Mouse (Mus musculus): ENCODE data around the gene Nolc1. TPM values are rescaled to one million over a fixed set of nuclear protein-coding genes. Genes with fewer than 3 reads are reported as not detected.
A peak's percentile ranks its signal among the peaks of the same experiment; 100 is the strongest.

Nolc1 gene
- polyA plus RNA-seq, 1 experiment from 2014 or later = 56.3 TPM

- Histone ChIP-seq H3K9me3 (ENCODE audit: control insufficient read depth, low read length) (no peaks in the 10 kb centered on the region), H3K4me1 (ENCODE audit: control insufficient read depth, insufficient read depth, low read depth, low read length) (peaks cover 11% of the 10 kb centered on the region), H3K36me3 (ENCODE audit: control insufficient read depth, insufficient read depth, low read length) (no peaks in the 10 kb centered on the region), H3K4me3 (ENCODE audit: low read length) (no peak overlapping the region), H3K27ac (ENCODE audit: low read depth, low read length) (no peak overlapping the region), H3K27me3 (replicated peaks; ENCODE audit: control insufficient read depth, insufficient read depth, low read length) (no peaks in the 10 kb centered on the region), H3K9ac (ENCODE audit: low read depth, low read length) (no peak overlapping the region), H3K4me2 (ENCODE audit: low read length) (no peak overlapping the region)
- 67% methylated on average over 4 of the region's 4 CpGs for WGBS
- no peak for ATAC-seq
Observed at GRCm38 (mm10) chr19:46049129-46049528, 26.5 kb upstream of the Nolc1 start.

GRCm38 (mm10) chr19:46050462-46050861, 25.2 kb upstream of the Nolc1 start:
- Histone ChIP-seq H3K4me1 (ENCODE audit: control insufficient read depth, insufficient read depth, low read depth, low read length) (peaks cover 9% of the 10 kb centered on the region), H3K36me3 (ENCODE audit: control insufficient read depth, insufficient read depth, low read length) (no peaks in the 10 kb centered on the region), H3K9me3 (ENCODE audit: control insufficient read depth, low read length) (no peaks in the 10 kb centered on the region), H3K4me3 (ENCODE audit: low read length) (no peak overlapping the region), H3K4me2 (ENCODE audit: low read length) (no peak overlapping the region), H3K9ac (ENCODE audit: low read depth, low read length) (no peak overlapping the region), H3K27me3 (replicated peaks; ENCODE audit: control insufficient read depth, insufficient read depth, low read length) (no peaks in the 10 kb centered on the region), H3K27ac (ENCODE audit: low read depth, low read length) (no peak overlapping the region)
- ATAC-seq = no peak
- WGBS = 90% methylated on average over 2 of the region's 2 CpGs

GRCm38 (mm10) chr19:46055752-46056387, 19.8 kb upstream of the Nolc1 start:
- H3K9ac ChIP-seq (ENCODE audit: low read depth, low read length) = peak overlapping the region; percentile 53
- H3K27ac ChIP-seq (ENCODE audit: low read depth, low read length) = peak overlapping the region; percentile 70

GRCm38 (mm10) chr19:46056388-46056946, 19.2 kb upstream of the Nolc1 start:
- H3K4me3 ChIP-seq (ENCODE audit: low read length) = peak overlapping the region; percentile 82
- no peaks in the 10 kb centered on the region for H3K27me3 ChIP-seq (replicated peaks; ENCODE audit: control insufficient read depth, insufficient read depth, low read length)
- under 1% methylated on average over 52 of the region's 52 CpGs for WGBS
- peak overlapping the region; percentile 83 for H3K9ac ChIP-seq (ENCODE audit: low read depth, low read length)
- peaks cover 14% of the 10 kb centered on the region for H3K4me1 ChIP-seq (ENCODE audit: control insufficient read depth, insufficient read depth, low read depth, low read length)
- H3K27ac ChIP-seq (ENCODE audit: low read depth, low read length) = peak overlapping the region; percentile 87
- peak; percentile 97 for ATAC-seq
- H3K36me3 ChIP-seq (ENCODE audit: control insufficient read depth, insufficient read depth, low read length) = no peaks in the 10 kb centered on the region
- H3K4me2 ChIP-seq (ENCODE audit: low read length) = peak overlapping the region; percentile 85
- H3K9me3 ChIP-seq (ENCODE audit: control insufficient read depth, low read length) = no peaks in the 10 kb centered on the region

More at GRCm38 (mm10) chr19:46055752-46056387, 19.8 kb upstream of the Nolc1 start:
- H3K4me3 ChIP-seq (ENCODE audit: low read length) = peak overlapping the region; percentile 82
- ATAC-seq = peak; percentile 86
- H3K36me3 ChIP-seq (ENCODE audit: control insufficient read depth, insufficient read depth, low read length) = no peaks in the 10 kb centered on the region
- no peaks in the 10 kb centered on the region for H3K9me3 ChIP-seq (ENCODE audit: control insufficient read depth, low read length)
- H3K4me2 ChIP-seq (ENCODE audit: low read length) = peak overlapping the region; percentile 62
- H3K4me1 ChIP-seq (ENCODE audit: control insufficient read depth, insufficient read depth, low read depth, low read length) = peaks cover 14% of the 10 kb centered on the region
- no peaks in the 10 kb centered on the region for H3K27me3 ChIP-seq (replicated peaks; ENCODE audit: control insufficient read depth, insufficient read depth, low read length)
- 2% methylated on average over 11 of the region's 11 CpGs for WGBS

GRCm38 (mm10) chr19:46056947-46057607, 18.6 kb upstream of the Nolc1 start:
- peak; percentile 60 for ATAC-seq
- Histone ChIP-seq H3K27ac (ENCODE audit: low read depth, low read length) (peak overlapping the region; percentile 87), H3K4me3 (ENCODE audit: low read length) (peak overlapping the region; percentile 82), H3K9ac (ENCODE audit: low read depth, low read length) (peak overlapping the region; percentile 83), H3K4me1 (ENCODE audit: control insufficient read depth, insufficient read depth, low read depth, low read length) (peaks cover 14% of the 10 kb centered on the region), H3K27me3 (replicated peaks; ENCODE audit: control insufficient read depth, insufficient read depth, low read length) (no peaks in the 10 kb centered on the region), H3K9me3 (ENCODE audit: control insufficient read depth, low read length) (no peaks in the 10 kb centered on the region), H3K4me2 (ENCODE audit: low read length) (peak overlapping the region; percentile 85), H3K36me3 (ENCODE audit: control insufficient read depth, insufficient read depth, low read length) (peaks cover under 1% of the 10 kb centered on the region; the same call in 1 of the 2 replicates)
- under 1% methylated on average over 25 of the region's 42 CpGs for WGBS

GRCm38 (mm10) chr19:46058466-46058865, 17.2 kb upstream of the Nolc1 start:
- Histone ChIP-seq H3K9ac (ENCODE audit: low read depth, low read length) (no peak overlapping the region), H3K4me1 (ENCODE audit: control insufficient read depth, insufficient read depth, low read depth, low read length) (peaks cover 14% of the 10 kb centered on the region)
- WGBS = 97% methylated on average over 7 of the region's 7 CpGs

GRCm38 (mm10) chr19:46060845-46061244, 14.8 kb upstream of the Nolc1 start:
- Histone ChIP-seq H3K27ac (ENCODE audit: low read depth, low read length) (no peak overlapping the region), H3K4me1 (ENCODE audit: control insufficient read depth, insufficient read depth, low read depth, low read length) (peaks cover 11% of the 10 kb centered on the region), H3K36me3 (ENCODE audit: control insufficient read depth, insufficient read depth, low read length) (peaks cover 30% of the 10 kb centered on the region), H3K4me3 (ENCODE audit: low read length) (no peak overlapping the region), H3K9me3 (ENCODE audit: control insufficient read depth, low read length) (no peaks in the 10 kb centered on the region), H3K4me2 (ENCODE audit: low read length) (no peak overlapping the region), H3K9ac (ENCODE audit: low read depth, low read length) (no peak overlapping the region), H3K27me3 (replicated peaks; ENCODE audit: control insufficient read depth, insufficient read depth, low read length) (no peaks in the 10 kb centered on the region)
- 83% methylated on average over 6 of the region's 6 CpGs for WGBS
- no peak for ATAC-seq

More at GRCm38 (mm10) chr19:46058466-46058865, 17.2 kb upstream of the Nolc1 start:
- Histone ChIP-seq H3K4me2 (ENCODE audit: low read length) (no peak overlapping the region), H3K9me3 (ENCODE audit: control insufficient read depth, low read length) (no peaks in the 10 kb centered on the region), H3K36me3 (ENCODE audit: control insufficient read depth, insufficient read depth, low read length) (peaks cover 13% of the 10 kb centered on the region), H3K27ac (ENCODE audit: low read depth, low read length) (no peak overlapping the region), H3K27me3 (replicated peaks; ENCODE audit: control insufficient read depth, insufficient read depth, low read length) (no peaks in the 10 kb centered on the region), H3K4me3 (ENCODE audit: low read length) (no peak overlapping the region)
- no peak for ATAC-seq

- H3K4me3 ChIP-seq (ENCODE audit: low read length) = no peak overlapping the region
- WGBS = 75% methylated on average over 10 of the region's 10 CpGs
- H3K4me2 ChIP-seq (ENCODE audit: low read length) = no peak overlapping the region
- H3K4me1 ChIP-seq (ENCODE audit: control insufficient read depth, insufficient read depth, low read depth, low read length) = no peaks in the 10 kb centered on the region
- H3K9ac ChIP-seq (ENCODE audit: low read depth, low read length) = no peak overlapping the region
- no peaks in the 10 kb centered on the region for H3K9me3 ChIP-seq (ENCODE audit: control insufficient read depth, low read length)
- no peak overlapping the region for H3K27ac ChIP-seq (ENCODE audit: low read depth, low read length)
- H3K36me3 ChIP-seq (ENCODE audit: control insufficient read depth, insufficient read depth, low read length) = peaks cover 39% of the 10 kb centered on the region
- H3K27me3 ChIP-seq (replicated peaks; ENCODE audit: control insufficient read depth, insufficient read depth, low read length) = no peaks in the 10 kb centered on the region
- no peak for ATAC-seq
Observed at GRCm38 (mm10) chr19:46068054-46068453, 7.6 kb upstream of the Nolc1 start.

- H3K4me1 ChIP-seq (ENCODE audit: control insufficient read depth, insufficient read depth, low read depth, low read length) = peaks cover 17% of the 10 kb centered on the region
- WGBS = 86% methylated on average over 7 of the region's 7 CpGs
- H3K27me3 ChIP-seq (replicated peaks; ENCODE audit: control insufficient read depth, insufficient read depth, low read length) = no peaks in the 10 kb centered on the region
- H3K4me3 ChIP-seq (ENCODE audit: low read length) = no peak overlapping the region
- ATAC-seq = no peak
- no peaks in the 10 kb centered on the region for H3K9me3 ChIP-seq (ENCODE audit: control insufficient read depth, low read length)
- H3K4me2 ChIP-seq (ENCODE audit: low read length) = no peak overlapping the region
- peaks cover 9% of the 10 kb centered on the region for H3K36me3 ChIP-seq (ENCODE audit: control insufficient read depth, insufficient read depth, low read length)
- no peak overlapping the region for H3K9ac ChIP-seq (ENCODE audit: low read depth, low read length)
- H3K27ac ChIP-seq (ENCODE audit: low read depth, low read length) = no peak overlapping the region
Observed at GRCm38 (mm10) chr19:46073285-46073684, 2.4 kb upstream of the Nolc1 start.
